Mouse (Mus musculus) intestine, embryonic 15.5 days (tissue): ENCODE results near the gene Gm47283. TPM values are rescaled to one million over a fixed set of nuclear protein-coding genes. Genes with fewer than 3 reads are reported as not detected.
A peak's percentile ranks its signal among the peaks of the same experiment; 100 is the strongest.
"Not testable (repeated sequence)": the region's sequence is repeated elsewhere in the genome, so short reads cannot be mapped to it uniquely, and the experiment has no call there.

Source experiments
- ATAC-seq: fragments of 200-750 bp; cut with Nextera tagmentation; 2 replicates; pipeline ENCODE4 v1.8.0; 2017; ENCODE audit warnings: moderate TSS enrichment, moderate library complexity
- H3K27ac ChIP-seq: fragments of 300-500 bp; sonication (generic); 2 replicates; pipeline ENCODE4 v1.5.1; 2015; ENCODE audit warnings: mild to moderate bottlenecking, inconsistent platforms
- H3K27me3 ChIP-seq: fragments of 300-500 bp; sonication (generic); replicated peaks from 2 replicates; pipeline ENCODE4 v1.6.1; 2015; ENCODE audit warnings: inconsistent platforms
- H3K36me3 ChIP-seq: fragments of 300-500 bp; sonication (generic); 2 replicates; pipeline ENCODE4 v1.6.1; 2015; ENCODE audit warnings: inconsistent platforms
- H3K4me1 ChIP-seq: fragments of 300-500 bp; sonication (generic); replicated peaks from 2 replicates; pipeline ENCODE4 v1.6.1; 2015; ENCODE audit warnings: inconsistent platforms
- H3K4me2 ChIP-seq: fragments of 300-500 bp; sonication (generic); replicated peaks from 2 replicates; pipeline ENCODE4 v1.6.1; 2015; ENCODE audit warnings: mild to moderate bottlenecking, inconsistent platforms
- H3K4me3 ChIP-seq: fragments of 300-500 bp; sonication (generic); replicated peaks from 2 replicates; pipeline ENCODE4 v1.5.1; 2015; ENCODE audit warnings: inconsistent platforms
- H3K9ac ChIP-seq: fragments of 300-500 bp; sonication (generic); 2 replicates; pipeline ENCODE4 v1.6.1; 2015; ENCODE audit warnings: inconsistent platforms
- H3K9me3 ChIP-seq: fragments of 300-500 bp; sonication (generic); 2 replicates; pipeline ENCODE4 v1.6.1; 2016; ENCODE audit warnings: inconsistent platforms
- WGBS: fragments of 180-500 bp; shearing (Covaris S2); methylation state at CpG from one replicate; pipeline ENCODE4 v1.1.7; 2015; 5-methylcytosine and 5-hydroxymethylcytosine counted together
- polyA plus RNA-seq: library from polyadenylated mRNA; unstranded; fragments of >200 nt; fragmentation: Nextera tagmentation; extraction: Ambion mirVana; gene quantifications from 2 replicates; pipeline ENCODE4 v1.2.1, GENCODE M21; 2015

Gm47283 gene
- polyA plus RNA-seq, 1 experiment from 2014 or later, result not detected

- peaks cover 34% of the 10 kb centered on the region for H3K9me3 ChIP-seq
- H3K4me3 ChIP-seq, H3K27me3 ChIP-seq, ATAC-seq, H3K4me2 ChIP-seq, H3K4me1 ChIP-seq, H3K9ac ChIP-seq, H3K27ac ChIP-seq: not testable (repeated sequence)
- H3K36me3 ChIP-seq, result peaks cover 33% of the 10 kb centered on the region
- WGBS, result 87% methylated on average over 49 of the region's 49 CpGs
Measured at GRCm38 (mm10) chrY:90742261-90743052, 42.1 kb upstream of the Gm47283 start.

- 82% methylated on average over 38 of the region's 46 CpGs for WGBS
- H3K9me3 ChIP-seq, result peaks cover 34% of the 10 kb centered on the region
- H3K4me2 ChIP-seq, H3K4me1 ChIP-seq, H3K9ac ChIP-seq, H3K27ac ChIP-seq, ATAC-seq, H3K4me3 ChIP-seq, H3K27me3 ChIP-seq: not testable (repeated sequence)
- peaks cover 33% of the 10 kb centered on the region for H3K36me3 ChIP-seq
Measured at GRCm38 (mm10) chrY:90743053-90743810, 41.3 kb upstream of the Gm47283 start.

DNA sequence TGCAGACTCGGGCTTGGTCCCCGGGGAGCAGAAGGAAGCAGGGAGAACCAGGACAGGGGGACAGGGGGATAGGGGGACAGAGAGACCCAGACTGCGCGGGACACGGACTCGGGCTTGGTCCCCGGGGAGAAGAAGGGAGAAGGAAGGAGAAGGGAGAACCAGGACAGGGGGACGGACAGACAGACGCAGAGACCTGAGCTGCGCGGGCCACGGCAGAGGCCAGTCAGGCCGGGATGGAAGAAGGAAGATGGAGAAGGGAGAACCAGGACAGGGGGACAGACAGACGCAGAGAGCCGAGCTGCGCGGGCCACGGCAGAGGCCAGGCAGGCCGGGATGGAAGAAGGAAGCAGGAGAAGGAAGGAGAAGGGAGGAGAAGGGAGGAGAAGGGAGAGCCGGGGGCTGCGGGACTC, 40.7 kb upstream of the Gm47283 start:
- 75% methylated on average over 2 of the region's 21 CpGs for WGBS
- no peaks in the 10 kb centered on the region for H3K4me1 ChIP-seq
- H3K27me3 ChIP-seq, result no peaks in the 10 kb centered on the region
- H3K9me3 ChIP-seq, result peaks cover 34% of the 10 kb centered on the region
- peaks cover 33% of the 10 kb centered on the region for H3K36me3 ChIP-seq
- H3K4me3 ChIP-seq, result no peak overlapping the region
- no peak overlapping the region for H3K27ac ChIP-seq
- H3K9ac ChIP-seq, result no peak overlapping the region
- H3K4me2 ChIP-seq, result no peak overlapping the region
- no peak for ATAC-seq

GRCm38 (mm10) chrY:90744381-90744981, 40.1 kb upstream of the Gm47283 start:
- not testable (repeated sequence) for H3K27ac ChIP-seq, H3K9ac ChIP-seq, H3K27me3 ChIP-seq, H3K4me1 ChIP-seq
- 62% methylated on average over 51 of the region's 51 CpGs for WGBS
- H3K4me3 ChIP-seq, result peak overlapping the region; percentile 3; the same call in 1 of the 2 replicates
- H3K4me2 ChIP-seq, result 0 out of 2 replicates have a peak overlapping the region, but pooled peaks have one; percentile 6
- peaks cover 29% of the 10 kb centered on the region for H3K9me3 ChIP-seq
- peaks cover 26% of the 10 kb centered on the region for H3K36me3 ChIP-seq
- ATAC-seq, result peak; percentile 90

GRCm38 (mm10) chrY:90745256-90745655, 39.3 kb upstream of the Gm47283 start:
- H3K4me2 ChIP-seq, H3K27ac ChIP-seq, H3K4me1 ChIP-seq, H3K9ac ChIP-seq, H3K4me3 ChIP-seq, ATAC-seq, H3K27me3 ChIP-seq: not testable (repeated sequence)
- peaks cover 21% of the 10 kb centered on the region for H3K9me3 ChIP-seq
- 95% methylated on average over 5 of the region's 5 CpGs for WGBS
- peaks cover 19% of the 10 kb centered on the region for H3K36me3 ChIP-seq

GRCm38 (mm10) chrY:90754721-90755120, 29.8 kb upstream of the Gm47283 start, which contains the start of gene Gm21860:
TSS of gene Gm21860 (minus strand) at chrY:90754821.
- not testable (repeated sequence) for H3K4me2 ChIP-seq, H3K9me3 ChIP-seq, H3K27ac ChIP-seq, H3K4me1 ChIP-seq, H3K27me3 ChIP-seq, ATAC-seq, H3K4me3 ChIP-seq, H3K9ac ChIP-seq, H3K36me3 ChIP-seq
- no CpG with 5 or more reads among the region's 8 CpGs for WGBS

DNA sequence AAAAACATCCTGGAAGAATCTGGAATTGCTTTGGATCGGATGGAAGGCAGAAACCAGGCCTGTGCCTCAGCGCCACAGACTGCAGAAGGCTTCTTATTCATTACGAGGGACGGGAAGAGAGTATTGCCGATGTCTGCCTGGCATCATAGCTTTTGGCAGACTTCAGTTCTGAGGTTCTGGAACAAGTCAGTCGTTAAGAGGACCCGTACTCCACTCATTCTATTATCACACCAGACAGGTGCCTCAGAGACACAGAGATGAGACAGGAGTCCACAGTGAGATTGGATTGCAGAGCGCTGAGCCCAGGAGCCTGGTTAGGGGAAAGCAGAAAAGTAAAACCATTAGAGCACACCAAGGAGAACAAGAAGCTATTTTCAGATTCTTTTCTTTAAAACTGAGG, 54.5 kb downstream of the Gm47283 start, which contains the start of gene Gm21748:
Gm21748 (minus strand) TSS at position 101 of the 400 bp plus-strand sequence.
- not testable (repeated sequence) for H3K36me3 ChIP-seq, H3K4me2 ChIP-seq, ATAC-seq, H3K9ac ChIP-seq, H3K4me3 ChIP-seq, H3K9me3 ChIP-seq, H3K27ac ChIP-seq, H3K27me3 ChIP-seq, H3K4me1 ChIP-seq
- WGBS, result no CpG with 5 or more reads among the region's 8 CpGs

Other genes starting within 250 kb of the Gm47283 start
- not detected in 2 replicates for gene Gm21860, start 29.9 kb upstream of the Gm47283 start, polyA plus RNA-seq
- not detected in 2 replicates for gene Gm21748, start 54.4 kb downstream of the Gm47283 start, polyA plus RNA-seq